Mouse (Mus musculus) C2C12 (cell line): ENCODE measurements around the gene 0610040J01Rik.

ENCODE experiments used
- CTCF ChIP-seq: IDR thresholded peaks from one replicate; pipeline ENCODE4 v1.5.1; 2011; ENCODE audit not compliant: control insufficient read depth, insufficient read depth, insufficient read length
- FOSL1 ChIP-seq: IDR thresholded peaks from one replicate; pipeline ENCODE4 v1.8.0; 2011; ENCODE audit warnings: mild to moderate bottlenecking, low read length; ENCODE audit not compliant: poor library complexity, insufficient read depth, severe bottlenecking
- MAX ChIP-seq: IDR thresholded peaks from one replicate; pipeline ENCODE4 v1.6.1; 2011; ENCODE audit warnings: mild to moderate bottlenecking, control low read depth
- MYOD1 ChIP-seq: IDR thresholded peaks from one replicate; pipeline ENCODE4 v1.6.1; 2011; ENCODE audit warnings: low read depth; ENCODE audit not compliant: control insufficient read depth, insufficient read length
- MYOG ChIP-seq: IDR thresholded peaks from one replicate; pipeline ENCODE4 v1.6.1; 2011; ENCODE audit not compliant: control insufficient read depth, insufficient read length; ENCODE audit errors: extremely low read depth

- no peak for TF ChIP-seq CTCF
- no peak for TF ChIP-seq MYOG
- TF ChIP-seq FOSL1: no peak
- no peak for TF ChIP-seq MYOD1
- no peak for TF ChIP-seq MAX
Observed at GRCm38 (mm10) chr5:63828380-63829185, 16.4 kb downstream of the 0610040J01Rik start.
